Mouse (Mus musculus): ENCODE results near the gene Tead3. TPM values are rescaled to one million over a fixed set of nuclear protein-coding genes. Genes with fewer than 3 reads are reported as not detected.

The Tead3 gene
- 10 to 100 TPM; 24.3 to 24.6 TPM for total RNA-seq (2021)
- long read RNA-seq, experiment 1, partial matches to known transcripts: 4 of 12 reads
- long read RNA-seq, experiment 1, other reads (novel, unspliced or antisense): 8 of 12 reads
- long read RNA-seq, experiment 2, partial matches to known transcripts: 7 of 15 reads
- long read RNA-seq, experiment 2, other reads (novel, unspliced or antisense): 8 of 15 reads

DNA sequence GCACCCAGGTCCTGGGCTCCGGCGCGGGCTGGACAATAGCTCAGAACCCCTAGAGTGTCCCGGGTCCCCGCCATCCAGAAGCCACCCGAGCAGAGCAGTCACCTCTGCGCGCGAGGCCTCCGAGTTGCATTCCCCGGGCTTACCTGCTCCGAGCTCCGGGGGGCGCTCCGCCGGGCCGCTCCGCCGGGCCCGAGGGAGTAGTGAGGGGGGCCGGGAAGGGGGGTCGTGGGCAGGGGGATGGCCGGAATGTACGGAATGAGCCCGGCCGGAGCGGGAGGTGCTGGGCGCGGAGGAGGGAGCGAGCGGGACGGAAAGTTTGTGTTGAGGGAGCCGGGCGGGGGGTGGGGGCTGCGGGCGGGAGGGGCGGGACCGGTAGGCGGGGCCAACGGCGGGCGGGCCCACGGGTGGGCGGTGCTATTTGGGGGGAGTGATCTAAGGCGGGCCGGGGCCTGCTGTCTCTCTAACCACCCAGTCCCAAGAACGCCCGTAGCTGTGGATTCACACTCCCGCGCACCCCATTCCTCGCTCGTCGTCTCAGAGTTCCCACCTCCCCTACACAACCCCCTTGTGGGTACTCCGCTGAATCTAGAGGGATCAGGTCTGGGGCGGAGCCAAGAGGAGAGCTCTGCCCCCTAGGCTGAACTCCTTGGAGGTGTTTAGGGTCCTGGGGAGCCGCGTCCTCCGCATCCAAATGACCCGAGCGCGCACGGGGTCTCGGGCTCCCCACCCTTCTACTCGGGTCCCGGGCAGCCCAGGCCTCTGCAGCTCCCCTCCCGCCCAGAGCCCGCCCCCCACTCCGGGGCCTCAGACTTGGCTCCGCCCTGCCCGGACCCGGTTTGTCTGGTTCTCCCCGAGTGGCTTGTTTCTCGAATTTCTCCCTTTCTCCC is at the start of gene Tead3:
TSS of gene Tead3 (minus strand) at position 352 of the 887 bp plus-strand sequence.
- DNase-seq (ENCODE audit: low spot score in 2 of 2): peak; percentile 84 to 86

DNA sequence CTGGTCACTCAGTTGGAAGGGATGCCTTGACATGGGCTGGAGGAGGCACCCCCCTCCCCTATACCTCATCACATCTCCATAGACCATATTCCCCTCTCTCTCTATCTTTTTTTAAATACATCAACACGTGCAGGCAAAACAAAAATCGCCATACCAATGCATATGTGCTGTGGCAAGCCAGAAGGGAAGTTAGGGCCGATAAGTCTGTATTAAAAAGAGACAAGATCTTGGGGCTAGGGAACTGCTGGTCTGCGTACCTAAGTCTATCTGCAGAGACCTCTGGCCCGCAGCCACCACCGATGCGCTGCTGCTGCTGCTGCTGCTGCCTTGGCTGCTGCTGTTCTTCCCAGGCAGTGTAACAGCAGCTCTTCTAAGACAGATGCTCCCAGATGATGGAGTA is 44.4 kb upstream of the Tead3 start:
- no peak for DNase-seq (ENCODE audit: low spot score in 2 of 2)

GRCm38 (mm10) chr17:28394051-28394765 is 43.6 kb upstream of the Tead3 start:
- no peak for DNase-seq (ENCODE audit: low spot score in 2 of 2)

- no peak for DNase-seq (ENCODE audit: low spot score in 2 of 2)
These were observed 41.2 kb upstream of the Tead3 start for GRCm38 (mm10) chr17:28391568-28392432.

DNA sequence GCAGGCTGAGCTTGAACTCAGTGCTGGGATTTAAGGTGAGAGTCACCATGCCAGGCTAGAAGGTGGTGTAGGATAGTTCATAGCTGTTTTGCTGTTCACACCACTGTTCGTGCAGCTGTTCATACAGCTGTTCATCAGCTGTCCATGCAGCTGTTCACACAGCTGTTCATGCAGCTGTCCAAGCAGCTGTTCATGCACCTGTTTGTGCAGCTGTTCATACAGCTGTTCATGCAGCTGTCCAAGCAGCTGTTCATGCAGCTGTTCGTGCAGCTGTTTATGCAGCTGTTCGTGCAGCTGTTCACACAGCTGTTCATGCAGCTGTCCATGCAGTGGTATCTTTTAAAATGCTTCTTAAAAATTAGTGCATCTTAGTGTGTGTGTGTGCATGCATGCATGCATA is 37.9 kb upstream of the Tead3 start:
- DNase-seq (ENCODE audit: low spot score in 2 of 2): no peak

DNA sequence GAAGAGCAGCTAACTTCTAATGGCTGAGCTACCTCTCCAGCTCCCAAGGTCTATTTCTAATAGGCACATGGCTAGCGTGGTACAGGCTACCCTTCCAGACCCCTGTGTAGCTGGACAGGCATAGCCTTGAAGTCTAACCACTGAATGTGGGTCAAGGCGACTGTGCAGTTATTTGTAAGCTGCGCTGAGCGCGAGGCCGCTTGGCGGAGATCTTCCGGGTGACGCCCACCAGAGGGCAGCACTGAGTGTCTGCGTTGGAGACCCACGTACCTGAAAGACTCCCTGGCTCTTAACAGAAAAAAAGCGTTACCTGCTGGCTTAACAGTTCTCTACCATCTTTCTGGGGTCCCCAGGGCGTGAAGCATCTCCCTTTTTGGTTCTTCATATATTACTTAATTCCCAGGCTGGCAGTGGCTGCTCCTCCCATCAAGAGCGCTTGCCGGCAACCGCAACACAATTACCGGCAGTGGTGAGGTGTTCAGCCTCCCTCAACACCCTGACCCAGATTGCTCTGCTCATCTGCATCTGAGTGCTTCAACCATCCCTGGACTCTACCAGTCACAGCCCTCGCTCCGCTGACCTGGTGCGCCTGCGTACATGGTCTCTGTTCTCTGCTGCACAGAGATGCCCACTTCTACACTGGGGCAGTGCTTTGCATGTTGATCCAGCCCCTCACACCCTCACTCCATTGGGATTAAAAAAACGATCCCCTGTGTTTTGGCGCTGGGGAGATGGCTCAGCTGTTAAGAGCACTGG is 35.7 kb upstream of the Tead3 start:
- DNase-seq (ENCODE audit: low spot score in 2 of 2): peak; percentile 67 to 76

- no peak for DNase-seq (ENCODE audit: low spot score in 2 of 2)
These were observed 33.7 kb upstream of the Tead3 start for GRCm38 (mm10) chr17:28384298-28384697.

DNA sequence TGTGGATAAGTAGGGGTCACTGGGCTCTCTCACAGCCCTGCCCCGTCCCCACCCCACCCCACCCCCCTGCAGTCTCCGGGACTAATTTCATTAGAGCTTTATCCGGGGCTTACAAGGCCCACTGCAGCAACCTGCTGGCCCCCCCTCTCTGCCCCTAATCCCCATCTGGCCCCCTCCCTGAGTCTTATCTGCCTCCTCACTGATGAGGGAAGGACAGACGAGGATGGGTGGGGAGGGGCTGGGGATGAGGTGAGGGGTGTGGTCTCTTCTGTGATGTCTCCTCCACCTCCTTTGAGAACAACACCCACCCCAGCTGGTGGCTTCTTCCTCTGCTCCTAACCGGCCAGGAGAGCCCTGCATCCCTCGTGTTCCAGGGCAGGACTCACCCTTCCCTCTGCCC is 29.6 kb upstream of the Tead3 start:
- no peak for DNase-seq (ENCODE audit: low spot score in 2 of 2)

GRCm38 (mm10) chr17:28375592-28376061 is 25.0 kb upstream of the Tead3 start:
- no peak for DNase-seq (ENCODE audit: low spot score in 2 of 2)

DNA sequence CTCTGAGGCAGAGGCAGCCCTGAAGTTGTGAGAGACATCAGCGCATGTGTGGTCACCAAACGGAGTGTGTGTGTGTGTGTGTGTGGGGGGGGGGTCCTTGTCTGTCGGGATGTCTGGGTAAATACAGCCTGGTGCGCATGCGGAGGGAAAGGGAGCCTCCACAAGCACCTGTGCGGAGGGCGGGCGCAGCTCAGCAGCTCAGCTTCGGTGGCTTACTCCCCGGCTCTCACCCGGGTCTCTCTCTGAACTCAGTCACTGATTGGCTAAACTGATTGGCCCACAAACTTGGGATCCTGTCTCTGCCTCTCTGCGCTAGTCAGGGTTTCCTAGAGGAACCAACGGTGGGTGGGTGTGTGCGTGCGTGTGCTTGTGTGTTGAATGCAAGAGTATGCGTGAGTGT is 23.9 kb upstream of the Tead3 start:
- no peak for DNase-seq (ENCODE audit: low spot score in 2 of 2)

DNA sequence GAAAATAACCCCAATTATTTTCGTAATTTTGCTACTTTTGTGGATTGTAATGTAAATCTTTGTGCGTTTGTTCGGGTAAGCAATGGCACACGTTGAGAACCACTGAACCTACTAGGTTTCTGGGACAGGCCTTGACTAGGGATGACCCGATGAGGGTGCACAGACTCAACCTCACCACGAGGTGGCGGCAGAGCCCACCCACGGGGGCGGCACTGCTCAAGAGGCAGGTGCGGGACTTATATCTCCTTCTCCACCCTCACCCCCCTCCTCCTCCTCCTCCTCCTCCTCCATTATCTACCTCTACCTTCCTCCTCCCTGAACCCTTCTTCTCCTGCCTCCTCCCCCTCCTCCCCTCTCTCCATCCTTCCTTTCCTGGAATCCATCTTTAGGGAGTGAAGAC is 23.2 kb upstream of the Tead3 start:
- peak in 1 of 2 experiments; percentile 47 for DNase-seq (ENCODE audit: low spot score in 2 of 2)

- no peak for DNase-seq (ENCODE audit: low spot score in 2 of 2)
These were observed 21.3 kb upstream of the Tead3 start for GRCm38 (mm10) chr17:28371941-28372340.

- DNase-seq (ENCODE audit: low spot score in 2 of 2): no peak
These were observed 20.7 kb upstream of the Tead3 start for GRCm38 (mm10) chr17:28371286-28371685.

DNA sequence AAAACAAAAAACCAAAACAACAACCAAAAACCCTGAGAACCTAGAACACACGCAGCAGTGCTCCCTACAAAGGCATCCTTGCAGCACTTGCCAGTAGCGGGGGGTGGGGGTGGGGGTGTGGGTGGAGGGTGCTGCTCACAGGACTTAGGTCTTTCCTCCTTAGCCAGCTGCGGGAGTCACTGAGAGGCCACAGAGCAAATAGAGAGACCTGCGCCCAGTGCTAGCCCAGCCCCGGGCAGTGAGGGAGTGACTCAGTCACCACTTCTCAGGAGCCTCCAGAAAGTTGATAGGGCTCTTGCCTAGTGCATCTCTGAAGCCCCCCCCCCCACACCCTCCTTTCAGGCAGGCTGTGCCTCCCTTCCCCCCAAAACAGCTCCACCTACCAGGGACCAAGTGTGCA is 18.4 kb upstream of the Tead3 start:
- no peak for DNase-seq (ENCODE audit: low spot score in 2 of 2)

DNA sequence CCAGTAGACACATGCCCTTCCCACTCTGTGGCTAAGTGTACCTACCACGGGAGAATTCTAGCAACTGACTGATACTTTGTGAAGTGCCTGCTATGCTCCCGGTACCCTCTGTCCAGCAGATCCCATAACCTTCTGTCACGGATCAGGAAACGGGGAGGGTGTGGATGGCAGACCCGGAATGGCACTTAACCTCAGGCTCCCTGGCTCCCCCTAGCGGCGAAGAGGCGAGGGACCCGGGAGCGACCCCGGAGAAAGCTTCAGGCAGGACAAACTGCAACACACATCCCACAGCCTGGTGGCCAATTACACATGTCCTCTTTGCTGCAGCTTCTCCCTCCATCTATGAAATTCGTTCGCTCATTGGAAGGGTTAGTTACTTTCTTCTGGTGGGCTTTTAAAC is 17.8 kb upstream of the Tead3 start:
- peak; percentile 65 to 82 for DNase-seq (ENCODE audit: low spot score in 2 of 2)

DNA sequence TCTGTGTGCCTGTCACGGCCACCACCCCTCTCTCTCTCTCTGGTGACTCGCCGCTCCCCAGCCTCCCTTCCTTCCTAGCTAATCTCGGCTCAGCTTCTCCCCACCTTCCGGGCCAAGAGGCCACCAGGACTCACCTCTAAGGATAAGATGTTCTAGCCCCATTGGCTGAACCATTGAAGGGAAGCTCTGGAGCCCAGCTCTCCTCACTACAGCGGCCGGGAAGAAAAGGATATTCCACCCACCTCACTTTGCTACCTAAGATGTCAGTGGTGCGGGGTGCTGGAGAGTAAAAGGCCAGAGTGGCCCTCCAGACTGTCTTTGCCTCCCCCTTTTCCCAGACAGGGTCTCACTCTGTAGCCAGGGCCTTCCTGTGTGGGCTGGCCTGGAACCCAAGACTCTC is 14.5 kb upstream of the Tead3 start, which contains the start of gene Tulp1:
TSS of gene Tulp1 (minus strand) at position 101 of the 400 bp plus-strand sequence.
- no peak for DNase-seq (ENCODE audit: low spot score in 2 of 2)

DNA sequence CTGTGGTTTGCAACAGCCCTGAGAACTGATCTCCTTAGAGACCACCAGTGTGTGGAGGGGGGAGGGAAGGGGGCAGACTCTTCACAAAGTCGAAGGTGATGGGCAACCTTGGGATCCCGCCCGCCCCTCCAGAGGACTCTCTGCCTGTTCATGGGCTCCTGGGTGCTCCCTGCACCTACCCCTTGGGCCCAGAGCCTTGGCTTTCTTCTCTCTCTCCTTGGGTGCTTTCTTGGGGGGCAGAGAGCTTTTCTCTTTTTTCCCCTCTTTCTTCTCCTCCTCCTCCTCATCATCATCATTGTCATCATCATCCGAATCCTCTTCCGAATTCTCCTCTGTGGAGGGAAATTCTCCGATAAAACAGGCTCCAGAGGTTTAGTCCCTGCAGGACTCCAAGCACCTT is 12.9 kb upstream of the Tead3 start:
- no peak for DNase-seq (ENCODE audit: low spot score in 2 of 2)

- DNase-seq (ENCODE audit: low spot score in 2 of 2): no peak
These were observed 12.2 kb upstream of the Tead3 start for GRCm38 (mm10) chr17:28362653-28363292.

GRCm38 (mm10) chr17:28361921-28362652 is 11.5 kb upstream of the Tead3 start:
- DNase-seq (ENCODE audit: low spot score in 2 of 2): no peak

Data from gastrocnemius, postnatal 4 days (tissue).